Mouse (Mus musculus) heart, embryonic 10.5 days (tissue): ENCODE results near the gene Arl9. TPM values are rescaled to one million over a fixed set of nuclear protein-coding genes. Genes with fewer than 3 reads are reported as not detected.
"Not testable (repeated sequence)": the region's sequence is repeated elsewhere in the genome, so short reads cannot be mapped to it uniquely, and the experiment has no call there.

Experiments used
- DNase-seq: peaks from one replicate; pipeline ENCODE4 v3.0.0-alpha.2; 2017; ENCODE audit warnings: low spot score
- H3K27ac ChIP-seq: fragments of 300-500 bp; sonication (generic); 2 replicates; pipeline ENCODE4 v1.5.1; 2016; ENCODE audit warnings: mild to moderate bottlenecking
- H3K27me3 ChIP-seq: fragments of 300-500 bp; sonication (generic); 2 replicates; pipeline ENCODE4 v1.6.1; 2016; ENCODE audit warnings: mild to moderate bottlenecking; ENCODE audit not compliant: poor library complexity, insufficient read depth, severe bottlenecking
- H3K36me3 ChIP-seq: fragments of 300-500 bp; sonication (generic); 2 replicates; pipeline ENCODE4 v1.6.1; 2016; ENCODE audit warnings: mild to moderate bottlenecking, moderate library complexity
- H3K4me1 ChIP-seq: fragments of 300-500 bp; sonication (generic); 2 replicates; pipeline ENCODE4 v1.6.1; 2016; ENCODE audit warnings: mild to moderate bottlenecking
- H3K4me3 ChIP-seq: fragments of 300-500 bp; sonication (generic); 2 replicates; pipeline ENCODE4 v1.5.1; 2016; ENCODE audit warnings: mild to moderate bottlenecking, moderate library complexity
- H3K9me3 ChIP-seq: fragments of 300-500 bp; sonication (generic); 2 replicates; pipeline ENCODE4 v1.6.1; 2016; ENCODE audit warnings: mild to moderate bottlenecking, moderate library complexity
- WGBS: fragments of 180-500 bp; shearing (Covaris S2); methylation state at CpG from one replicate; pipeline ENCODE4 v1.1.7; 2016; 5-methylcytosine and 5-hydroxymethylcytosine counted together
- polyA plus RNA-seq: library from polyadenylated mRNA; unstranded; fragments of >200 nt; fragmentation: Nextera tagmentation; extraction: Ambion mirVana; gene quantifications from 2 replicates; pipeline ENCODE4 v1.2.1, GENCODE M21; 2016

The Arl9 gene
- polyA plus RNA-seq, 1 experiment from 2014 or later = 0.45 TPM

- Histone ChIP-seq H3K36me3 (peaks cover 87% of the 10 kb centered on the region), H3K27me3 (no peaks in the 10 kb centered on the region), H3K4me3 (no peak overlapping the region), H3K27ac (no peak overlapping the region), H3K9me3 (no peaks in the 10 kb centered on the region), H3K4me1 (no peaks in the 10 kb centered on the region)
- no peak for DNase-seq
- WGBS = 91% methylated on average over 11 of the region's 11 CpGs
Observed at GRCm38 (mm10) chr5:76984015-76984414, 19.8 kb upstream of the Arl9 start.

GRCm38 (mm10) chr5:76990789-76991188 lies 13.1 kb upstream of the Arl9 start:
- Histone ChIP-seq H3K4me3 (no peak overlapping the region), H3K4me1 (no peaks in the 10 kb centered on the region), H3K36me3 (peaks cover 87% of the 10 kb centered on the region), H3K27me3 (no peaks in the 10 kb centered on the region), H3K27ac (no peak overlapping the region), H3K9me3 (no peaks in the 10 kb centered on the region)
- WGBS = 89% methylated on average over 3 of the region's 3 CpGs
- DNase-seq = no peak

- Histone ChIP-seq H3K27ac (no peak overlapping the region), H3K4me3 (no peak overlapping the region), H3K9me3 (no peaks in the 10 kb centered on the region), H3K36me3 (peaks cover 94% of the 10 kb centered on the region), H3K27me3 (no peaks in the 10 kb centered on the region), H3K4me1 (no peaks in the 10 kb centered on the region)
- WGBS = 88% methylated on average over 5 of the region's 5 CpGs
- no peak for DNase-seq
Observed at GRCm38 (mm10) chr5:76993174-76993814, 10.6 kb upstream of the Arl9 start.

GRCm38 (mm10) chr5:76998416-76998815 lies 5.4 kb upstream of the Arl9 start:
- WGBS = 49% methylated on average over 5 of the region's 5 CpGs
- no peaks in the 10 kb centered on the region for H3K27me3 ChIP-seq
- no peak overlapping the region for H3K27ac ChIP-seq
- DNase-seq = no peak
- H3K9me3 ChIP-seq = no peaks in the 10 kb centered on the region
- H3K4me3 ChIP-seq = no peak overlapping the region
- H3K4me1 ChIP-seq = no peaks in the 10 kb centered on the region
- peaks cover 77% of the 10 kb centered on the region for H3K36me3 ChIP-seq

- Histone ChIP-seq H3K27ac (0 out of 2 replicates have a peak overlapping the region, but pooled peaks have one; percentile 16), H3K36me3 (peaks cover 51% of the 10 kb centered on the region), H3K27me3 (no peaks in the 10 kb centered on the region), H3K4me3 (no peak overlapping the region), H3K4me1 (no peaks in the 10 kb centered on the region), H3K9me3 (no peaks in the 10 kb centered on the region)
- WGBS = 89% methylated on average over 17 of the region's 17 CpGs
- DNase-seq = no peak
Observed at GRCm38 (mm10) chr5:77001192-77001591, 2.7 kb upstream of the Arl9 start.

GRCm38 (mm10) chr5:77010352-77010751 lies 6.5 kb downstream of the Arl9 start:
- Histone ChIP-seq H3K4me3 (no peak overlapping the region), H3K27ac (no peak overlapping the region), H3K4me1 (no peaks in the 10 kb centered on the region)

GRCm38 (mm10) chr5:77011082-77011481 lies 7.2 kb downstream of the Arl9 start:
- H3K9me3 ChIP-seq = no peaks in the 10 kb centered on the region
- 48% methylated on average over 3 of the region's 3 CpGs for WGBS
- H3K27me3 ChIP-seq = 0 out of 2 replicates have a peak, but pooled peaks cover under 1% of the 10 kb centered on the region
- DNase-seq = no peak
- H3K4me3 ChIP-seq = no peak overlapping the region
- H3K4me1 ChIP-seq = peaks cover 6% of the 10 kb centered on the region; the same call in 1 of the 2 replicates
- no peak overlapping the region for H3K27ac ChIP-seq
- H3K36me3 ChIP-seq = no peaks in the 10 kb centered on the region

More at GRCm38 (mm10) chr5:77010352-77010751, 6.5 kb downstream of the Arl9 start:
- no peak for DNase-seq
- WGBS = 73% methylated on average over 9 of the region's 9 CpGs
- Histone ChIP-seq H3K9me3 (no peaks in the 10 kb centered on the region), H3K27me3 (no peaks in the 10 kb centered on the region), H3K36me3 (no peaks in the 10 kb centered on the region)

- Histone ChIP-seq H3K4me3 (no peak overlapping the region), H3K9me3 (no peaks in the 10 kb centered on the region), H3K27me3 (0 out of 2 replicates have a peak, but pooled peaks cover 9% of the 10 kb centered on the region), H3K4me1 (peaks cover 8% of the 10 kb centered on the region; the same call in 1 of the 2 replicates), H3K27ac (no peak overlapping the region), H3K36me3 (no peaks in the 10 kb centered on the region)
- DNase-seq = no peak
- WGBS = 67% methylated on average over 3 of the region's 3 CpGs
Observed at GRCm38 (mm10) chr5:77013171-77013570, 9.3 kb downstream of the Arl9 start.

GRCm38 (mm10) chr5:77015544-77016482 lies 12.0 kb downstream of the Arl9 start, which contains the start of gene Thegl:
Gene Thegl, plus strand, starts transcription at chr5:77016023.
- Histone ChIP-seq H3K27me3 (0 out of 2 replicates have a peak, but pooled peaks cover 9% of the 10 kb centered on the region), H3K27ac (no peak within 1 kb of the TSS), H3K9me3 (no peaks in the 10 kb centered on the region), H3K4me3 (peak within 1 kb of the TSS; percentile 63), H3K36me3 (no peaks in the 10 kb centered on the region), H3K4me1 (peaks cover 8% of the 10 kb centered on the region; the same call in 1 of the 2 replicates)
- DNase-seq = peak; percentile 93
- WGBS = 13% methylated on average over 57 of the region's 57 CpGs

- no peaks in the 10 kb centered on the region for H3K36me3 ChIP-seq
- WGBS = 51% methylated on average over 3 of the region's 3 CpGs
- no peaks in the 10 kb centered on the region for H3K27me3 ChIP-seq
- no peak overlapping the region for H3K27ac ChIP-seq
- no peak for DNase-seq
- no peaks in the 10 kb centered on the region for H3K9me3 ChIP-seq
- no peak overlapping the region for H3K4me3 ChIP-seq
- no peaks in the 10 kb centered on the region for H3K4me1 ChIP-seq
Observed at GRCm38 (mm10) chr5:77028034-77028433, 24.2 kb downstream of the Arl9 start.

GRCm38 (mm10) chr5:77029735-77030134 lies 25.9 kb downstream of the Arl9 start:
- H3K9me3 ChIP-seq = no peaks in the 10 kb centered on the region
- no peaks in the 10 kb centered on the region for H3K36me3 ChIP-seq
- no peak overlapping the region for H3K27ac ChIP-seq
- WGBS = 76% methylated on average over 5 of the region's 5 CpGs
- H3K4me1 ChIP-seq = no peaks in the 10 kb centered on the region
- no peak overlapping the region for H3K4me3 ChIP-seq
- no peaks in the 10 kb centered on the region for H3K27me3 ChIP-seq
- no peak for DNase-seq

GRCm38 (mm10) chr5:77035101-77035500 lies 31.2 kb downstream of the Arl9 start:
- H3K4me3 ChIP-seq, H3K36me3 ChIP-seq, H3K27ac ChIP-seq, DNase-seq, H3K4me1 ChIP-seq, H3K27me3 ChIP-seq, H3K9me3 ChIP-seq: not testable (repeated sequence)

GRCm38 (mm10) chr5:77038451-77038850 lies 34.6 kb downstream of the Arl9 start:
- Histone ChIP-seq H3K4me3 (no peak overlapping the region), H3K9me3 (no peaks in the 10 kb centered on the region), H3K4me1 (no peaks in the 10 kb centered on the region), H3K27ac (no peak overlapping the region), H3K36me3 (no peaks in the 10 kb centered on the region), H3K27me3 (no peaks in the 10 kb centered on the region)
- no peak for DNase-seq
- 83% methylated on average over 10 of the region's 10 CpGs for WGBS
